Mouse (Mus musculus): ENCODE measurements around the gene Zfp462. TPM values are rescaled to one million over a fixed set of nuclear protein-coding genes. Genes with fewer than 3 reads are reported as not detected.

Gene Zfp462
- polyA plus RNA-seq, 1 experiment from 2014 or later = 34.8 TPM

- DNase-seq (ENCODE audit: low spot score) (no peak), ATAC-seq (ENCODE audit: low FRiP score) (no peak)
- H3K36me3 ChIP-seq (ENCODE audit: control insufficient read depth, insufficient read depth, low read length) = peaks cover 48% of the 10 kb centered on the region
- no peak overlapping the region for H3K4me3 ChIP-seq (ENCODE audit: low read depth, low read length)
- H3K9ac ChIP-seq (ENCODE audit: low read depth, low read length) = no peak overlapping the region
- 91% methylated on average over 12 of the region's 12 CpGs for WGBS
- H3K4me2 ChIP-seq (replicated peaks; ENCODE audit: low read depth, low read length) = no peak overlapping the region
- no peaks in the 10 kb centered on the region for H3K4me1 ChIP-seq (replicated peaks; ENCODE audit: control insufficient read depth, insufficient read depth, low read length)
- no peak overlapping the region for H3K27ac ChIP-seq (ENCODE audit: low read depth, low read length)
- H3K9me3 ChIP-seq (ENCODE audit: control insufficient read depth, low read length) = no peaks in the 10 kb centered on the region
- H3K27me3 ChIP-seq (ENCODE audit: control insufficient read depth, insufficient read depth, low read length) = no peaks in the 10 kb centered on the region
Measured at GRCm38 (mm10) chr4:55011391-55011790, 66.5 kb downstream of the Zfp462 start.

GRCm38 (mm10) chr4:55013563-55014248, 68.9 kb downstream of the Zfp462 start:
- peaks cover 40% of the 10 kb centered on the region for H3K36me3 ChIP-seq (ENCODE audit: control insufficient read depth, insufficient read depth, low read length)

GRCm38 (mm10) chr4:55014731-55015463, 70.0 kb downstream of the Zfp462 start:
- no peak for DNase-seq (ENCODE audit: low spot score)
- H3K27ac ChIP-seq (ENCODE audit: low read depth, low read length) = no peak overlapping the region
- H3K4me2 ChIP-seq (replicated peaks; ENCODE audit: low read depth, low read length) = no peak overlapping the region
- H3K27me3 ChIP-seq (ENCODE audit: control insufficient read depth, insufficient read depth, low read length) = no peaks in the 10 kb centered on the region
- 89% methylated on average over 13 of the region's 13 CpGs for WGBS
- H3K4me1 ChIP-seq (replicated peaks; ENCODE audit: control insufficient read depth, insufficient read depth, low read length) = no peaks in the 10 kb centered on the region
- ATAC-seq (ENCODE audit: low FRiP score) = no peak
- no peak overlapping the region for H3K9ac ChIP-seq (ENCODE audit: low read depth, low read length)
- no peak overlapping the region for H3K4me3 ChIP-seq (ENCODE audit: low read depth, low read length)
- H3K36me3 ChIP-seq (ENCODE audit: control insufficient read depth, insufficient read depth, low read length) = peaks cover 31% of the 10 kb centered on the region
- H3K9me3 ChIP-seq (ENCODE audit: control insufficient read depth, low read length) = no peaks in the 10 kb centered on the region

More at GRCm38 (mm10) chr4:55013563-55014248, 68.9 kb downstream of the Zfp462 start:
- Histone ChIP-seq H3K9me3 (ENCODE audit: control insufficient read depth, low read length) (no peaks in the 10 kb centered on the region), H3K9ac (ENCODE audit: low read depth, low read length) (no peak overlapping the region), H3K4me1 (replicated peaks; ENCODE audit: control insufficient read depth, insufficient read depth, low read length) (no peaks in the 10 kb centered on the region), H3K27me3 (ENCODE audit: control insufficient read depth, insufficient read depth, low read length) (no peaks in the 10 kb centered on the region), H3K4me3 (ENCODE audit: low read depth, low read length) (no peak overlapping the region), H3K27ac (ENCODE audit: low read depth, low read length) (no peak overlapping the region), H3K4me2 (replicated peaks; ENCODE audit: low read depth, low read length) (no peak overlapping the region)
- DNase-seq (ENCODE audit: low spot score) (no peak), ATAC-seq (ENCODE audit: low FRiP score) (no peak)
- 80% methylated on average over 16 of the region's 16 CpGs for WGBS

GRCm38 (mm10) chr4:55015517-55015916, 70.7 kb downstream of the Zfp462 start:
- no peak for DNase-seq (ENCODE audit: low spot score)
- 93% methylated on average over 2 of the region's 2 CpGs for WGBS
- H3K9me3 ChIP-seq (ENCODE audit: control insufficient read depth, low read length) = no peaks in the 10 kb centered on the region
- no peaks in the 10 kb centered on the region for H3K27me3 ChIP-seq (ENCODE audit: control insufficient read depth, insufficient read depth, low read length)
- no peak overlapping the region for H3K4me2 ChIP-seq (replicated peaks; ENCODE audit: low read depth, low read length)
- H3K4me1 ChIP-seq (replicated peaks; ENCODE audit: control insufficient read depth, insufficient read depth, low read length) = no peaks in the 10 kb centered on the region
- ATAC-seq (ENCODE audit: low FRiP score) = no peak
- H3K9ac ChIP-seq (ENCODE audit: low read depth, low read length) = no peak overlapping the region
- peaks cover 27% of the 10 kb centered on the region for H3K36me3 ChIP-seq (ENCODE audit: control insufficient read depth, insufficient read depth, low read length)
- no peak overlapping the region for H3K4me3 ChIP-seq (ENCODE audit: low read depth, low read length)
- H3K27ac ChIP-seq (ENCODE audit: low read depth, low read length) = no peak overlapping the region

GRCm38 (mm10) chr4:55026109-55026646, 81.3 kb downstream of the Zfp462 start:
- Histone ChIP-seq H3K27me3 (ENCODE audit: control insufficient read depth, insufficient read depth, low read length) (no peaks in the 10 kb centered on the region), H3K27ac (ENCODE audit: low read depth, low read length) (no peak overlapping the region), H3K9ac (ENCODE audit: low read depth, low read length) (no peak overlapping the region), H3K9me3 (ENCODE audit: control insufficient read depth, low read length) (no peaks in the 10 kb centered on the region), H3K4me1 (replicated peaks; ENCODE audit: control insufficient read depth, insufficient read depth, low read length) (no peaks in the 10 kb centered on the region), H3K4me3 (ENCODE audit: low read depth, low read length) (no peak overlapping the region), H3K4me2 (replicated peaks; ENCODE audit: low read depth, low read length) (no peak overlapping the region), H3K36me3 (ENCODE audit: control insufficient read depth, insufficient read depth, low read length) (peaks cover 7% of the 10 kb centered on the region)
- no peak for ATAC-seq (ENCODE audit: low FRiP score)
- WGBS = 90% methylated on average over 10 of the region's 10 CpGs
- DNase-seq (ENCODE audit: low spot score) = no peak

- Histone ChIP-seq H3K9ac (ENCODE audit: low read depth, low read length) (no peak overlapping the region), H3K27me3 (ENCODE audit: control insufficient read depth, insufficient read depth, low read length) (no peaks in the 10 kb centered on the region), H3K9me3 (ENCODE audit: control insufficient read depth, low read length) (no peaks in the 10 kb centered on the region), H3K4me3 (ENCODE audit: low read depth, low read length) (no peak overlapping the region), H3K4me2 (replicated peaks; ENCODE audit: low read depth, low read length) (no peak overlapping the region), H3K4me1 (replicated peaks; ENCODE audit: control insufficient read depth, insufficient read depth, low read length) (no peaks in the 10 kb centered on the region), H3K36me3 (ENCODE audit: control insufficient read depth, insufficient read depth, low read length) (no peaks in the 10 kb centered on the region; the same call in 1 of the 2 replicates), H3K27ac (ENCODE audit: low read depth, low read length) (no peak overlapping the region)
- no peak for ATAC-seq (ENCODE audit: low FRiP score)
- WGBS = 90% methylated on average over 5 of the region's 5 CpGs
- DNase-seq (ENCODE audit: low spot score) = no peak
Measured at GRCm38 (mm10) chr4:55030401-55030800, 85.6 kb downstream of the Zfp462 start.

- Histone ChIP-seq H3K27ac (ENCODE audit: low read depth, low read length) (no peak overlapping the region), H3K36me3 (ENCODE audit: control insufficient read depth, insufficient read depth, low read length) (no peaks in the 10 kb centered on the region; the same call in 1 of the 2 replicates), H3K9me3 (ENCODE audit: control insufficient read depth, low read length) (no peaks in the 10 kb centered on the region), H3K4me3 (ENCODE audit: low read depth, low read length) (no peak overlapping the region), H3K4me2 (replicated peaks; ENCODE audit: low read depth, low read length) (no peak overlapping the region), H3K9ac (ENCODE audit: low read depth, low read length) (no peak overlapping the region), H3K27me3 (ENCODE audit: control insufficient read depth, insufficient read depth, low read length) (no peaks in the 10 kb centered on the region), H3K4me1 (replicated peaks; ENCODE audit: control insufficient read depth, insufficient read depth, low read length) (no peaks in the 10 kb centered on the region)
- DNase-seq (ENCODE audit: low spot score) (no peak), ATAC-seq (ENCODE audit: low FRiP score) (no peak)
- WGBS = 87% methylated on average over 8 of the region's 8 CpGs
Measured at GRCm38 (mm10) chr4:55032317-55032930, 87.6 kb downstream of the Zfp462 start.

- H3K27me3 ChIP-seq (ENCODE audit: control insufficient read depth, insufficient read depth, low read length) = no peaks in the 10 kb centered on the region
- WGBS = 90% methylated on average over 6 of the region's 6 CpGs
- no peak overlapping the region for H3K4me3 ChIP-seq (ENCODE audit: low read depth, low read length)
Measured at GRCm38 (mm10) chr4:55033452-55033851, 88.6 kb downstream of the Zfp462 start.

More at GRCm38 (mm10) chr4:55033452-55033851, 88.6 kb downstream of the Zfp462 start:
- Histone ChIP-seq H3K4me1 (replicated peaks; ENCODE audit: control insufficient read depth, insufficient read depth, low read length) (no peaks in the 10 kb centered on the region), H3K9ac (ENCODE audit: low read depth, low read length) (no peak overlapping the region), H3K9me3 (ENCODE audit: control insufficient read depth, low read length) (no peaks in the 10 kb centered on the region), H3K36me3 (ENCODE audit: control insufficient read depth, insufficient read depth, low read length) (no peaks in the 10 kb centered on the region; the same call in 1 of the 2 replicates), H3K4me2 (replicated peaks; ENCODE audit: low read depth, low read length) (no peak overlapping the region), H3K27ac (ENCODE audit: low read depth, low read length) (no peak overlapping the region)
- DNase-seq (ENCODE audit: low spot score) (no peak), ATAC-seq (ENCODE audit: low FRiP score) (no peak)
